Mouse (Mus musculus) frontal cortex, postnatal 14 days (tissue): ENCODE data around the gene Tarm1.
A peak's percentile ranks its signal among the peaks of the same experiment; 100 is the strongest.

Experiments used
- DNase-seq, 2 experiments: peaks; one replicate each; pipeline ENCODE4 v3.0.0; 2022; ENCODE audit warnings: low spot score in 2 of 2

Tarm1 gene

DNA sequence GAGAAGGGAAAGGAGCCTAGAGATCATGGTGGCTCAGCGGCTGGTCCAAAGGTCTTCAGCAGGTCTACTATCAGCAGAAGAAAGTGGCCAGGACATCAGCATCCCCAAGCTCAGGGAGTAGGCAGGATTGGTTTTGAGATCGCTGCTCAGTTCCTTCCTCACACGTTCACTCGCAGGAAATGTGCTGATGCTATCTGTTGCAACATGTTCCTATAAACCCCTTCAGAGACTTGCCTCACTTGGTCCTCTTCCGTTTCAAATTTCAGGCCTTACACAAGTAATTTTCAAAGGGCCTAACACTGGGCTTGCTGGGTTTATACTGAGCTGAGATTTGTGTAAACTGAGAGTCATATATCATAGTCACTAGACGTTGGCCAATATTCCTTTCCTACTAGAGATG lies at the start of gene Tarm1:
Tarm1 (minus strand) TSS at position 186 of the 400 bp plus-strand sequence.
- no peak for DNase-seq

DNA sequence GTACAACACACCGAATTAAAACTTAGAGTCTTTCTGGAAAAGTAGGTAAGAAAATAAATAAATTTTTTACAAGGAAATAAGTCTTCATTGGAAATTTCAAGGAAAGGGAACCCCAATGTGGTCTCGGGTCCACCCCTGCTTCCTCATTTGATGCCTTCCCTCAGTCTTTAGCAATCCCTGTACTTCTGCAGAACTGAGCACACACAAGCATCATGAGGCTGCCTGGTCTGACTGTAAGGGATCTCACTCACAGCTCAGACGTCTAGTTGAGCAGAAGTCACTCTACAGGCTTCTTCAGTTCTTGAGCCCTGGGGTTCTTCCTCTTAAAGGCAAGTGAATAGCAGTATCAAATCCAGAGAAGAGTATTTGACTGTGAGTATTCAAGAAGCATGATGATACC lies 3.5 kb upstream of the Tarm1 start:
- DNase-seq: no peak

DNA sequence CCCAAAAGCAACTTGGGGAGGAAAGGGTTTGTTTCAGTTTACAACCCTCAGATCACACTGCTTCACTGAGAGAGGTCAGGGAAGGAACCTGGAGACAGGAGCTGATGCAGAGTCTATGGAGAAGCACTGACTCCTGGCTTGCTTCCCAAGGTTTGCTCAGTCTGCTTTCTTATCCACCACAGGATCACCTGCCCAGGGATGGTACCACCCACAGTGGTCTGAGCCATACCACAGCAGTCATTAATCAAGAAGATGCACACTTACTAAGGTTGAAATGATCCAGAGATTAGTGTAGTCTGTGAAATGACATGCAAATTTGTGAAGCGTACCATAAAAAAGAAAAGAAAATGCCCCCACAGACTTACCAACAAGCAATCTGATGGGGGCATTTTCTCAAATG lies 2.0 kb downstream of the Tarm1 start:
- no peak for DNase-seq

GRCm38 (mm10) chr7:3481948-3482608 lies 20.3 kb downstream of the Tarm1 start:
- DNase-seq: no peak

- no peak for DNase-seq
These were observed 25.7 kb downstream of the Tarm1 start for GRCm38 (mm10) chr7:3476728-3477127.

DNA sequence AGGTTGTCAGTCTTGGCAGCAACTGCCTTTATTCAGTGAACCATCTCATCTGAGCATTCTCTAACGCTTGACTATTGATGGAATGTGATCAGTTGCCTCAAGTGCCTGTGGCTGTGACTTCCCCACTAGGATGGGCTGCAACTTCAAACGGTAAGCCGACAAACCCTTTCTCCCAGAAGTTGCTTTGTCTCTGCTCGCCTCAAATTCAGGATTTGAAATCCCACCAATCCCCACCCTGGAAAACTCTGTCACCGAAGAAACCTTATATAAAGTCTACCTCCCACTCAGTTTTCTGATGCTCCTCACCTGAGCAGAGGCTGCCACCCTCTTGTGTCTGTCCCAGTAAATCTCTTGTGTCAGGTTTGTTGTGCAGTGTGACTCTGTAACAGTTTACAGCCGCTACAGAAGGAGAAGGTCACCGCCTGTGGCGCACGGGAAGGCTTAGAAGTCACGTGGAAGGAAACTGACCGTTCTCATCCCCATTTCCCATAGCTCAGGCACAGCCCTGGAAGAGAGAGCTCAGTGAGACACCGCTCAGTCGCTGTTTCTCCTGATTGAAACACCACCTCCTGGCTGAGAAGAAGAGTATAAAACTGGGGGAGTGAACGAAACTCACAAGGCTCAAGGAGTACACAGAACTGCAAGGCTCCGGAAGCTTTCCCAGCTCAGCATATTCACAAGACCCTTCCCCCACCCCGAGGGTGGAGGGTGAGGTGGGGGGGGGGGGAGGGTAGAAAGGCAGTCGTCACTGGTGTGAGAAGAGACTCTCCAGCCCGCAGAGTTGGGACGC lies 27.9 kb downstream of the Tarm1 start:
- DNase-seq: no peak

GRCm38 (mm10) chr7:3472774-3473173 lies 29.6 kb downstream of the Tarm1 start:
- DNase-seq: no peak

DNA sequence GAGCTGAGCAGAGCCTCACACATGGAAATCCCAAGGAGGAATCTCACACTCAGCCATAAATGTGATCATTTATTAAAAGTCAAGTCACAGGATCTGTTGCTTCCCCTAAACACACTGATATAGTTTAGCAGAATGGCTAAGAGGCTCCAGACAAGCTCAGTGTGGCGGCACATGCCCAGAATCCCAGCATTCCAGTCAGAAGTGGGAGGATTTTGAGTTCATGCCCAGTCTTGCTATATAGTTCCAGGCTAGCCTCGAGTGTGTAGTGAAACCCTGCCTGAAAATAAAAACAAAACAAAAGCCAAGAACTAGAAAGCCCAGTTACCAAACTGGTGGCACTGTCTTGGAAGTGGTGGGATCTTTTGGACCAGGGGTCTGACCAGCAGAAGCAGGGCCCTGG lies 33.8 kb downstream of the Tarm1 start:
- DNase-seq: no peak

DNA sequence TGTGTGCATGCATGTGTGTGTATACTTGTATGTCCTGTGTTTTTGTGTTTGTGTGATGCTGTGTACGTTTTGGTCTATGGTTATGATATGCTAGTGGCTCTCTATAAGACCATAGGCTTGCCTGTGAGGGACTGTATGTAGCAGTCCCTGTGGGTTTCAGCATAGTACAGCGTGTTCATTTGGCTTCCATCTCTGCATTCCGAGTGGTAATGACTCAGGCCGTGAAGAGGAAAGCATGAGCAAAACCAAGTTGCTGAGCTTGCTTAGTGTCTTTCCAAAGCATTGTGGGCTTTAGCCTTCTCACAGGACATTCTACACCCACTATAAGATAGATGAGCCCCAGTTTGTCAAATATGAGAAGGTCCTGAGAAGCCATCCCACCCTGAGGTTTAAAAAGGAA lies 39.1 kb downstream of the Tarm1 start:
- DNase-seq: no peak

DNA sequence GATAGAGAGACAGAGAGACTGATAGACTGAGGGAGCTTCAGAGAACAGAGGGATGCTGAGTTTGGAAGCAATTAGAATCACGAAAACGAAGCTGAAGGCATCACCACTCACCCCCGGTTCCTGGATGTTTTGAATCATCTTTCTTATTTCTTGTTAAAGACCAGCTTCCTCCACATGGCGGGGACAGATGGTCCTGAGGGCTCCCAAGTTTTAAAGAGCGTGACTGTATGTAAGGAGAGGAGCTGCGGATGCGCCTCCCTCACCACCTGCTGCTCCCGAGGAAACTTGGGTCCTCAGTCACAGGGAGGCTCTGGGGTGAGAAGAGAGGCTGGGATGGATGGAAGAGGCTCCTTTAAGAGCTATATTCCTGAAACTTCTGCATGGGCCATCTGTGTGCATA lies 42.2 kb downstream of the Tarm1 start:
- peak; percentile 48 to 54 for DNase-seq

- DNase-seq: no peak
These were observed 44.6 kb downstream of the Tarm1 start for GRCm38 (mm10) chr7:3457841-3458217.

DNA sequence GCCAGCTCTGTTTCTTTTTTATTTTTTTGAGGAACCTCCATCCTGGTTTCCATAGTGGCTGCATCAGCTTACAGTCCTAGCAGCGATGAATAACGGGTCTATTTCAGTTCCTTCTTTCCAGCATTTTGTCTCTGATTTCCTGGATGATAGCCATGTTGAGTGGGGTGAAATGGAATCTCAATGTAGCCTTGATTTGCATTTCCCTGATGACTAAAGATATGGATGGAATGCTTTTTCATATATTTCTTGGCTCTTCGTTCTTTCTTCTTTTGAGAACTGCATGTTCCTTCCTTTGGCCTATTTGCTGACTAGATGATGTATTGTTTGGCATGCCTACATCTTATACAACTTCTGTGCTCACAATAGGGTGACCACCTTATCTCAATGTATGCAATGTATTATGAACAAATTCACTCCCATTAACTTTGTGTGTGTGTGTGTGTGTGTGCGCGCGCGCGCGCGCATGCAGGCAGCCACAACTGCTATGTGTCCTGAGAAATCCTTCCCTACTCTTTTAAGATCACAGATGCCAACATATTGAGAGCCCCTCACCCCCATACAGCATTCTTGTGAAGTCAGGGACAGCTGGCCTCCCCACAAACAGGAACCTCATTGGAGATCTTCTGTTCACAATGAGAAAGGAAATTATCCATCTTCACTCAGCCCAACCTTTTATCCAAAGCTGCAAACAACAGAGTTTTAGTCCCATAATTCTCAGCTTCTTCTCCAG lies 45.1 kb downstream of the Tarm1 start:
- DNase-seq: no peak

DNA sequence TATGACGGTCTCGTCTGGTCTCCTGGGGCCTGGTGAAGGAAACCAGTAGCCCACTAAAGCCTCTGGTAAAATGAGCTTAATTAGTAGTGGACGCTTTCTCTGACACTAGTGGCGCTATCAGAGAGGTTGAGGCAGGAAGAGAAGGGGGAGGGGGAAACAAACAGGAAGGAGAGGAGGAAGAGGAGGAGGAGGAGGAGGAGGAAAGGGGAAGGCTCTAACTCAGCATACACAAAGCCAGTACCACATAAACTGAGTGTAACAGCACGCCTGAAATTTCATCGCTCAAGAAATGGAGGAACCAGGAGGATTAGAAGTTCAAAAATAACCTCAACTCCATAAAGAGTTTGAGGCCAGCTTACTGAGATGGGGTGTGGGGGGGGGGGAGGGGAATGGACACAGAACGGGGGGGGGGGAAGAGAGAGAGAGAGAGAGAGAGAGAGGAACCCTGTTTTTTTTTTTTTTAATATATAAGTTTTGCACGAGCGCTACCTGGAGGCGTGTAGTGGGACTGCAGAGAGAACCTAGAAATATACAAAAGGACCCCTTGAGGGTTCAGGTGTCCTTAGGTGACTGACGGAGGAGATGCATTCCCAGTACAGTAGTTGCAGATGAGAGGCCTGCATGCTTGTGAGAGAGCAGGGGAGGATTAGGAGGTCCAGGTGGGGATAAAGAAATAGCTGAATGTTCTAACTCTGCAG lies 48.8 kb downstream of the Tarm1 start:
- no peak for DNase-seq

GRCm38 (mm10) chr7:3452821-3453485 lies 49.5 kb downstream of the Tarm1 start:
- no peak for DNase-seq

DNA sequence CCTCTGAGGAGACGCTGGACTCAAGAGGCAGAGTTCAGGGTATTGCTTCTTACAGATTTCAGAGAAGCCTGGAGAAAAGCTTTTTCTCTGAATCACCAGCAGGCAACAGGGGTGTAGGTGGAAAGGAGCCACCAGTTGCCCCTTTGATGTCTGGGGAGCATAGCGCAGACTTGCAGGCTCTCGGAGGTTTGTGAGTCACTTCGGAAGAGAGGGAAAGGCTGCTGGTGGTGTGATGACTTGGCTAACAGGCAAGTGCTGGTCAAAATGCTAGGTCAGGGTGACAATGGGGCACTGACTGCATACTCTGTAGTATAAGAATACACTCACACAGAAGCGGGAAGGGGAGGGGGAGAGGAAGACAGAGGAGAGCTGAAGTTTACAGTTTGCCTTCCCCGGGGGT lies 51.3 kb downstream of the Tarm1 start:
- DNase-seq: no peak

- no peak for DNase-seq
These were observed 51.8 kb downstream of the Tarm1 start for GRCm38 (mm10) chr7:3450671-3451070.

GRCm38 (mm10) chr7:3448737-3449454 lies 53.5 kb downstream of the Tarm1 start:
- DNase-seq: peak in 1 of 2 experiments; percentile 78

DNA sequence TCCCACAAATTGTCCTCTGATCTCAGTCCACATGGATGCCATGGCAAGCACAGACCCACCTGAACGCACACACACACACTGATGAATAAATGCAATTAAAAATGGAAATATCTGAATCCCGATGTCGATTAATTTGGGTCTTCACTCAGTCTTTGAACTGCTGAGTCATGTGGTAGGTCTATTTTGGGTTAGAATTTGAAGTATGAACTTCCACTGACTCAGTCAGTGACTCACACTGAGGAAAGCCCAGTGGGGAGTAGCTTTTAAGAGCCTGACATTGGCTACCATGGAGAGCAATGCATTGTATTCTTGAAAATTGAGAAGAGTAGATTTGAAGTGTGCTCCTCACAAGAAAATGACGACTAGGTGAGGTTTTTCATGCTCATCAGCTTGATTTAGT lies 55.4 kb downstream of the Tarm1 start:
- no peak for DNase-seq

DNA sequence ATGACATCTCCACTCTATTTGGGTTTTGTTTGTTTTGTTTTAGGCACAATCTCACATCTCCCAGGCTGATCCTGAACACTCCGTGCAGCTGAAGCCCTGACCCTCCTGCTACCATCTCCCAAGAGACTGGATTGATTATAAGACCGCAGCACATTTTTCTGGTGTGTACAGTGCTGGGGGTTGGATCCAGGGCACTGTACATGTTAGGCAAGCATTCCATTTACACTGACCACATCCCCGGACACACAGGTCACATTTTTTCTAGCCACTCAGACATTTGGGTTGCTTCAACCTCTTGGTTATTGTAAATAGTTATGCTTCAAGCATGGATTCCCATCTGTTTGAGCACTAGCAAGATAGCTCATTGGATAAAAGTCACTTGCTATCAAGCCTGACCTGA lies 55.8 kb downstream of the Tarm1 start:
- no peak for DNase-seq

GRCm38 (mm10) chr7:3444678-3445077 lies 57.7 kb downstream of the Tarm1 start:
- no peak for DNase-seq

- no peak for DNase-seq
These were observed 59.9 kb downstream of the Tarm1 start for GRCm38 (mm10) chr7:3442476-3443062.
